Mouse (Mus musculus) cortical plate, adult 2 months (tissue): ENCODE measurements around the gene Prpsap1.

Experiments used
- CTCF ChIP-seq: fragments of 200-500 bp; IDR thresholded peaks from 2 replicates; pipeline ENCODE4 v1.5.1; 2011; ENCODE audit warnings: mild to moderate bottlenecking, control low read depth, low read length; ENCODE audit not compliant: insufficient read depth; ENCODE audit errors: extremely low read depth
- POLR2A ChIP-seq: fragments of 200-500 bp; IDR thresholded peaks from 2 replicates; pipeline ENCODE4 v1.6.1; 2011; ENCODE audit warnings: mild to moderate bottlenecking, low read length, control low read depth; ENCODE audit not compliant: insufficient read depth; ENCODE audit errors: extremely low read depth

- TF ChIP-seq CTCF (no peak), POLR2A (no peak)
Measured at GRCm38 (mm10) chr11:116428872-116429859, 64.8 kb downstream of the Prpsap1 start.
